Mouse (Mus musculus): ENCODE results near the gene Akr1c12. TPM values are rescaled to one million over a fixed set of nuclear protein-coding genes. Genes with fewer than 3 reads are reported as not detected.

The Akr1c12 gene
- polyA plus RNA-seq (2014; fragmentation: Nextera tagmentation; extraction: Ambion mirVana), result 0.18 and 0.28 TPM in 2 replicates

GRCm38 (mm10) chr13:4279284-4279683, at the start of gene Akr1c12:
Gene Akr1c12, minus strand, starts transcription at chr13:4279433.
- H3K27me3 ChIP-seq (replicated peaks; ENCODE audit: control insufficient read depth, insufficient read depth, low read length), result no peaks in the 10 kb centered on the region
- H3K9ac ChIP-seq (ENCODE audit: low read depth, low read length), result no peak within 1 kb of the TSS
- no peak for ATAC-seq (ENCODE audit: low read depth)
- no peak within 1 kb of the TSS for H3K27ac ChIP-seq (replicated peaks; ENCODE audit: low read depth, low read length)
- no peak for DNase-seq (ENCODE audit: low spot score)
- H3K4me3 ChIP-seq (ENCODE audit: low read depth, low read length), result no peak within 1 kb of the TSS
- WGBS, result 70% methylated on average over 4 of the region's 4 CpGs
- no peaks in the 10 kb centered on the region for H3K36me3 ChIP-seq (ENCODE audit: control insufficient read depth, insufficient read depth, low read length)
- H3K4me1 ChIP-seq (ENCODE audit: control insufficient read depth, insufficient read depth, low read length), result no peaks in the 10 kb centered on the region
- no peak within 1 kb of the TSS for H3K4me2 ChIP-seq (ENCODE audit: low read depth, low read length)
- H3K9me3 ChIP-seq (ENCODE audit: control insufficient read depth, low read length), result no peaks in the 10 kb centered on the region

GRCm38 (mm10) chr13:4318773-4319172, 39.5 kb upstream of the Akr1c12 start:
- H3K4me1 ChIP-seq (ENCODE audit: control insufficient read depth, insufficient read depth, low read length), result no peaks in the 10 kb centered on the region
- no peak overlapping the region for H3K4me2 ChIP-seq (ENCODE audit: low read depth, low read length)
- no peaks in the 10 kb centered on the region for H3K9me3 ChIP-seq (ENCODE audit: control insufficient read depth, low read length)
- no peak overlapping the region for H3K9ac ChIP-seq (ENCODE audit: low read depth, low read length)
- no peaks in the 10 kb centered on the region for H3K36me3 ChIP-seq (ENCODE audit: control insufficient read depth, insufficient read depth, low read length)
- 85% methylated on average over 2 of the region's 2 CpGs for WGBS
- ATAC-seq (ENCODE audit: low read depth) (no peak), DNase-seq (ENCODE audit: low spot score) (no peak)
- H3K27me3 ChIP-seq (replicated peaks; ENCODE audit: control insufficient read depth, insufficient read depth, low read length), result no peaks in the 10 kb centered on the region
- H3K27ac ChIP-seq (replicated peaks; ENCODE audit: low read depth, low read length), result no peak overlapping the region
- no peak overlapping the region for H3K4me3 ChIP-seq (ENCODE audit: low read depth, low read length)

- no peak overlapping the region for H3K4me2 ChIP-seq (ENCODE audit: low read depth, low read length)
- no peaks in the 10 kb centered on the region for H3K27me3 ChIP-seq (replicated peaks; ENCODE audit: control insufficient read depth, insufficient read depth, low read length)
- no peak overlapping the region for H3K4me3 ChIP-seq (ENCODE audit: low read depth, low read length)
- DNase-seq (ENCODE audit: low spot score) (no peak), ATAC-seq (ENCODE audit: low read depth) (no peak)
- 80% methylated on average over 2 of the region's 2 CpGs for WGBS
- H3K27ac ChIP-seq (replicated peaks; ENCODE audit: low read depth, low read length), result no peak overlapping the region
- H3K36me3 ChIP-seq (ENCODE audit: control insufficient read depth, insufficient read depth, low read length), result no peaks in the 10 kb centered on the region
- no peak overlapping the region for H3K9ac ChIP-seq (ENCODE audit: low read depth, low read length)
- no peaks in the 10 kb centered on the region for H3K4me1 ChIP-seq (ENCODE audit: control insufficient read depth, insufficient read depth, low read length)
- no peaks in the 10 kb centered on the region for H3K9me3 ChIP-seq (ENCODE audit: control insufficient read depth, low read length)
These were observed 34.7 kb upstream of the Akr1c12 start for GRCm38 (mm10) chr13:4313907-4314306.

- Histone ChIP-seq H3K27me3 (replicated peaks; ENCODE audit: control insufficient read depth, insufficient read depth, low read length) (no peaks in the 10 kb centered on the region), H3K4me3 (ENCODE audit: low read depth, low read length) (no peak overlapping the region), H3K4me1 (ENCODE audit: control insufficient read depth, insufficient read depth, low read length) (no peaks in the 10 kb centered on the region), H3K27ac (replicated peaks; ENCODE audit: low read depth, low read length) (no peak overlapping the region), H3K36me3 (ENCODE audit: control insufficient read depth, insufficient read depth, low read length) (no peaks in the 10 kb centered on the region), H3K4me2 (ENCODE audit: low read depth, low read length) (no peak overlapping the region), H3K9ac (ENCODE audit: low read depth, low read length) (no peak overlapping the region), H3K9me3 (ENCODE audit: control insufficient read depth, low read length) (no peaks in the 10 kb centered on the region)
- ATAC-seq (ENCODE audit: low read depth) (no peak), DNase-seq (ENCODE audit: low spot score) (no peak)
- WGBS, result 48% methylated on average over 2 of the region's 2 CpGs
These were observed 25.8 kb upstream of the Akr1c12 start for GRCm38 (mm10) chr13:4304861-4305565.

- no peak overlapping the region for H3K4me3 ChIP-seq (ENCODE audit: low read depth, low read length)
- no peak for DNase-seq (ENCODE audit: low spot score)
- H3K36me3 ChIP-seq (ENCODE audit: control insufficient read depth, insufficient read depth, low read length), result no peaks in the 10 kb centered on the region
- no peak overlapping the region for H3K4me2 ChIP-seq (ENCODE audit: low read depth, low read length)
- no peaks in the 10 kb centered on the region for H3K27me3 ChIP-seq (replicated peaks; ENCODE audit: control insufficient read depth, insufficient read depth, low read length)
- H3K9ac ChIP-seq (ENCODE audit: low read depth, low read length), result no peak overlapping the region
- no peak for ATAC-seq (ENCODE audit: low read depth)
- no peak overlapping the region for H3K27ac ChIP-seq (replicated peaks; ENCODE audit: low read depth, low read length)
- H3K4me1 ChIP-seq (ENCODE audit: control insufficient read depth, insufficient read depth, low read length), result no peaks in the 10 kb centered on the region
- 91% methylated on average over 4 of the region's 4 CpGs for WGBS
- no peaks in the 10 kb centered on the region for H3K9me3 ChIP-seq (ENCODE audit: control insufficient read depth, low read length)
These were observed 17.8 kb upstream of the Akr1c12 start for GRCm38 (mm10) chr13:4296991-4297390.

GRCm38 (mm10) chr13:4281471-4282412, 2.5 kb upstream of the Akr1c12 start:
- no peaks in the 10 kb centered on the region for H3K9me3 ChIP-seq (ENCODE audit: control insufficient read depth, low read length)
- ATAC-seq (ENCODE audit: low read depth), result no peak; the same call in 1 of the 2 replicates
- 34% methylated on average over 7 of the region's 7 CpGs for WGBS
- no peaks in the 10 kb centered on the region for H3K4me1 ChIP-seq (ENCODE audit: control insufficient read depth, insufficient read depth, low read length)
- peak; percentile 32 for DNase-seq (ENCODE audit: low spot score)
- H3K9ac ChIP-seq (ENCODE audit: low read depth, low read length), result no peak overlapping the region
- H3K27me3 ChIP-seq (replicated peaks; ENCODE audit: control insufficient read depth, insufficient read depth, low read length), result no peaks in the 10 kb centered on the region
- H3K4me3 ChIP-seq (ENCODE audit: low read depth, low read length), result no peak overlapping the region
- H3K36me3 ChIP-seq (ENCODE audit: control insufficient read depth, insufficient read depth, low read length), result no peaks in the 10 kb centered on the region
- H3K4me2 ChIP-seq (ENCODE audit: low read depth, low read length), result no peak overlapping the region
- no peak overlapping the region for H3K27ac ChIP-seq (replicated peaks; ENCODE audit: low read depth, low read length)

- no peaks in the 10 kb centered on the region for H3K4me1 ChIP-seq (ENCODE audit: control insufficient read depth, insufficient read depth, low read length)
These were observed 1.7 kb downstream of the Akr1c12 start for GRCm38 (mm10) chr13:4277526-4277925.

GRCm38 (mm10) chr13:4270860-4271259, 8.4 kb downstream of the Akr1c12 start:
- no peaks in the 10 kb centered on the region for H3K36me3 ChIP-seq (ENCODE audit: control insufficient read depth, insufficient read depth, low read length)
- H3K9me3 ChIP-seq (ENCODE audit: control insufficient read depth, low read length), result no peaks in the 10 kb centered on the region
- no peak overlapping the region for H3K27ac ChIP-seq (replicated peaks; ENCODE audit: low read depth, low read length)
- no peak for ATAC-seq (ENCODE audit: low read depth)
- H3K9ac ChIP-seq (ENCODE audit: low read depth, low read length), result no peak overlapping the region
- H3K4me3 ChIP-seq (ENCODE audit: low read depth, low read length), result no peak overlapping the region
- no peaks in the 10 kb centered on the region for H3K27me3 ChIP-seq (replicated peaks; ENCODE audit: control insufficient read depth, insufficient read depth, low read length)
- H3K4me1 ChIP-seq (ENCODE audit: control insufficient read depth, insufficient read depth, low read length), result no peaks in the 10 kb centered on the region
- H3K4me2 ChIP-seq (ENCODE audit: low read depth, low read length), result no peak overlapping the region
- DNase-seq (ENCODE audit: low spot score), result no peak

More at GRCm38 (mm10) chr13:4277526-4277925, 1.7 kb downstream of the Akr1c12 start:
- Histone ChIP-seq H3K27me3 (replicated peaks; ENCODE audit: control insufficient read depth, insufficient read depth, low read length) (no peaks in the 10 kb centered on the region), H3K27ac (replicated peaks; ENCODE audit: low read depth, low read length) (no peak overlapping the region), H3K4me2 (ENCODE audit: low read depth, low read length) (no peak overlapping the region), H3K4me3 (ENCODE audit: low read depth, low read length) (no peak overlapping the region), H3K36me3 (ENCODE audit: control insufficient read depth, insufficient read depth, low read length) (no peaks in the 10 kb centered on the region), H3K9ac (ENCODE audit: low read depth, low read length) (no peak overlapping the region), H3K9me3 (ENCODE audit: control insufficient read depth, low read length) (no peaks in the 10 kb centered on the region)
- DNase-seq (ENCODE audit: low spot score) (no peak), ATAC-seq (ENCODE audit: low read depth) (no peak)
- WGBS, result 86% methylated on average over 2 of the region's 2 CpGs

Measured in embryonic facial prominence, embryonic 14.5 days (tissue).